Comparison of ENCODE assay signal across 28 mouse cellular contexts in the genomic region with DNA sequence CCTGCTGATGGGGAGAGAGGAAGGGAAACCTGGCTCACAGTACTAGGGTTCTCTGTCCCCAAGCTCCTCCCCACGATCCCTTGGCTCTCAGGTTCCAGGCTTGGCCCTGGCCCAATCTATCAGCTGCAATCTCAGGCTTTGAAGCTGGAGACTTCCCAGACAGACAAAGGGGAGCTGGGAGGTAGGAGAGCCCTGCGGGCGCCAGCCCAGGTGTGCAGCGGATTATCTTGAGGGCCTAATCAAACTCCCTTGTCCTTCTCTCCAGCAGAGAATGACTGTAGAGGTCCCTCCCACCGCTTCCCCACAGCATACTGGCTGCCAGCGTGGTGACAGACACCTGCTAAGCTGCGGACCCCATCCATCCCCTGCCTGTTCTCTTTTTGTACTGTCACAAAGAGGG.
A peak's percentile ranks its signal among the peaks of the same experiment; 100 is the strongest.
DNase-seq lines count a peak whose midpoint lies in the region; ATAC-seq lines count a peak whose summit lies in the region.
"Had no signal": no experiment of that assay in that cellular context is flagged by ENCODE, and none has a peak within 500 bp of the region (broad histone marks: within the 10 kb centered on the region; RNA-seq: fewer than 3 reads in every experiment).

No protein-coding gene starts in this region.

- no peaks in the 10 kb centered on the region for H3K27me3 ChIP-seq in midbrain, embryonic 16.5 days (ENCODE audit: control insufficient read depth, insufficient read depth, low read depth, low read length)
- H3K27me3 ChIP-seq in midbrain, embryonic 11.5 days (ENCODE audit: control insufficient read depth, insufficient read depth, low read length), result no peaks in the 10 kb centered on the region
- no peaks in the 10 kb centered on the region for H3K27me3 ChIP-seq in embryonic facial prominence, embryonic 14.5 days (replicated peaks; ENCODE audit: control insufficient read depth, insufficient read depth, low read length)
- H3K27me3 ChIP-seq in forebrain, embryonic 16.5 days (replicated peaks; ENCODE audit: control insufficient read depth, insufficient read depth, low read length), result no peaks in the 10 kb centered on the region
- H3K27me3 ChIP-seq: embryonic facial prominence, embryonic 13.5 days; hindbrain, embryonic 15.5 days; intestine, embryonic 15.5 days; limb, embryonic 12.5 days; liver, embryonic 13.5 days; neural tube, embryonic 13.5 days; stomach, embryonic 15.5 days had no signal

- no peak for ATAC-seq in midbrain, embryonic 16.5 days
- no peak for ATAC-seq in midbrain, embryonic 11.5 days (ENCODE audit: low FRiP score)
- peak; percentile 84 for ATAC-seq in embryonic facial prominence, embryonic 14.5 days (ENCODE audit: low read depth)
- ATAC-seq in forebrain, embryonic 16.5 days, result peak; percentile 38; the same call in 1 of the 2 replicates
- ATAC-seq in erythroblast, adult 5-6 weeks (replicated peaks; ENCODE audit: low FRiP score, poor library complexity, severe bottlenecking), result no peak
- ATAC-seq: CD4-positive, CD25-positive, alpha-beta regulatory T cell, adult 4 months; intestine, embryonic 15.5 days had no signal

- WGBS in midbrain, embryonic 16.5 days, result 8% methylated on average over 7 of the region's 7 CpGs
- 9% methylated on average over 7 of the region's 7 CpGs for WGBS in midbrain, embryonic 11.5 days
- WGBS in embryonic facial prominence, embryonic 14.5 days, result 7% methylated on average over 7 of the region's 7 CpGs
- WGBS in forebrain, embryonic 16.5 days, result 4% methylated on average over 7 of the region's 7 CpGs

- H3K4me1 ChIP-seq in midbrain, embryonic 16.5 days (ENCODE audit: control insufficient read depth, insufficient read depth, low read length), result peaks cover 13% of the 10 kb centered on the region
- no peaks in the 10 kb centered on the region for H3K4me1 ChIP-seq in midbrain, embryonic 11.5 days (ENCODE audit: control insufficient read depth, insufficient read depth, low read length)
- H3K4me1 ChIP-seq in embryonic facial prominence, embryonic 14.5 days (ENCODE audit: control insufficient read depth, insufficient read depth, low read length), result 0 out of 2 replicates have a peak, but pooled peaks cover 1% of the 10 kb centered on the region
- H3K4me1 ChIP-seq in forebrain, embryonic 16.5 days (replicated peaks; ENCODE audit: control insufficient read depth, insufficient read depth, low read length), result peaks cover 8% of the 10 kb centered on the region
- H3K4me1 ChIP-seq: liver, embryonic 13.5 days; stomach, embryonic 15.5 days had no signal

- no peaks in the 10 kb centered on the region for H3K36me3 ChIP-seq in midbrain, embryonic 16.5 days (ENCODE audit: control insufficient read depth, insufficient read depth, low read length)
- no peaks in the 10 kb centered on the region for H3K36me3 ChIP-seq in midbrain, embryonic 11.5 days (ENCODE audit: control insufficient read depth, insufficient read depth, low read length)
- no peaks in the 10 kb centered on the region for H3K36me3 ChIP-seq in embryonic facial prominence, embryonic 14.5 days (ENCODE audit: control insufficient read depth, insufficient read depth, low read length)
- no peaks in the 10 kb centered on the region for H3K36me3 ChIP-seq in forebrain, embryonic 16.5 days (ENCODE audit: control insufficient read depth, insufficient read depth)
- H3K36me3 ChIP-seq: embryonic facial prominence, embryonic 13.5 days; hindbrain, embryonic 15.5 days; intestine, embryonic 15.5 days; limb, embryonic 12.5 days; liver, embryonic 13.5 days; neural tube, embryonic 13.5 days; stomach, embryonic 15.5 days had no signal

- no peak overlapping the region for H3K27ac ChIP-seq in midbrain, embryonic 16.5 days (ENCODE audit: low read length)
- H3K27ac ChIP-seq in midbrain, embryonic 11.5 days (ENCODE audit: low read depth, low read length), result no peak overlapping the region
- H3K27ac ChIP-seq in embryonic facial prominence, embryonic 14.5 days (replicated peaks; ENCODE audit: low read depth, low read length), result no peak overlapping the region
- H3K27ac ChIP-seq in forebrain, embryonic 16.5 days (ENCODE audit: low read length), result no peak overlapping the region
- H3K27ac ChIP-seq: embryonic facial prominence, embryonic 13.5 days; heart, adult 2 months; hindbrain, embryonic 15.5 days; intestine, embryonic 15.5 days; limb, embryonic 12.5 days; liver, embryonic 13.5 days; neural tube, embryonic 13.5 days; stomach, embryonic 15.5 days had no signal

- peak; percentile 53 to 57 for DNase-seq in cerebellum, postnatal 10 days
- DNase-seq in cerebellum, adult 11 months, result no peak
- DNase-seq in midbrain, embryonic 11.5 days (ENCODE audit: low spot score, missing footprints), result no peak
- peak; percentile 58 for DNase-seq in embryonic facial prominence, embryonic 14.5 days (ENCODE audit: low spot score)
- DNase-seq in layer of hippocampus, adult 8-10 months (ENCODE audit: low spot score in 2 of 2), result no peak
- DNase-seq: cerebellum, adult 9-10 months; gastrocnemius, postnatal 14 days; heart, adult 2 months; heart, postnatal 4 days; kidney, adult 9 months; kidney, postnatal 14 days; liver, embryonic 13.5 days; lung, adult 2 months; lung, postnatal 14 days; midbrain, embryonic 14.5 days; right cerebral cortex, adult 18-20 months; thymus, postnatal 36 days had no signal

- no peaks in the 10 kb centered on the region for H3K9me3 ChIP-seq in midbrain, embryonic 16.5 days (replicated peaks; ENCODE audit: control insufficient read depth, low read length, poor library complexity, severe bottlenecking)
- no peaks in the 10 kb centered on the region for H3K9me3 ChIP-seq in midbrain, embryonic 11.5 days (ENCODE audit: control insufficient read depth, low read length)
- H3K9me3 ChIP-seq in embryonic facial prominence, embryonic 14.5 days (ENCODE audit: control insufficient read depth, low read length), result no peaks in the 10 kb centered on the region
- no peaks in the 10 kb centered on the region for H3K9me3 ChIP-seq in forebrain, embryonic 16.5 days (ENCODE audit: control insufficient read depth, low read length)
- H3K9me3 ChIP-seq: embryonic facial prominence, embryonic 13.5 days; hindbrain, embryonic 15.5 days; intestine, embryonic 15.5 days; limb, embryonic 12.5 days; liver, embryonic 13.5 days; neural tube, embryonic 13.5 days; stomach, embryonic 15.5 days had no signal

- H3K4me3 ChIP-seq in midbrain, embryonic 16.5 days (ENCODE audit: low read depth, low read length), result no peak overlapping the region
- H3K4me3 ChIP-seq in midbrain, embryonic 11.5 days (ENCODE audit: low read depth, low read length), result no peak overlapping the region
- H3K4me3 ChIP-seq in embryonic facial prominence, embryonic 14.5 days (ENCODE audit: low read depth, low read length), result no peak overlapping the region
- H3K4me3 ChIP-seq in forebrain, embryonic 16.5 days (replicated peaks; ENCODE audit: low read length), result no peak overlapping the region
- H3K4me3 ChIP-seq: embryonic facial prominence, embryonic 13.5 days; heart, adult 2 months; hindbrain, embryonic 15.5 days; intestine, embryonic 15.5 days; limb, embryonic 12.5 days; liver, embryonic 13.5 days; myocyte; neural tube, embryonic 13.5 days; stomach, embryonic 15.5 days had no signal

- peak overlapping the region; percentile 41 for H3K9ac ChIP-seq in midbrain, embryonic 16.5 days (ENCODE audit: low read depth, low read length)
- no peak overlapping the region for H3K9ac ChIP-seq in midbrain, embryonic 11.5 days (ENCODE audit: low read length)
- H3K9ac ChIP-seq in embryonic facial prominence, embryonic 14.5 days (ENCODE audit: low read depth, low read length), result no peak overlapping the region
- H3K9ac ChIP-seq in forebrain, embryonic 16.5 days (replicated peaks; ENCODE audit: low read depth, low read length), result no peak overlapping the region
- H3K9ac ChIP-seq: embryonic facial prominence, embryonic 13.5 days; hindbrain, embryonic 15.5 days; intestine, embryonic 15.5 days; limb, embryonic 12.5 days; liver, embryonic 13.5 days; neural tube, embryonic 13.5 days; stomach, embryonic 15.5 days had no signal

- no peak overlapping the region for H3K4me2 ChIP-seq in midbrain, embryonic 16.5 days (ENCODE audit: low read length)
- H3K4me2 ChIP-seq in midbrain, embryonic 11.5 days, result no peak overlapping the region
- no peak overlapping the region for H3K4me2 ChIP-seq in embryonic facial prominence, embryonic 14.5 days (ENCODE audit: low read depth, low read length)
- H3K4me2 ChIP-seq in forebrain, embryonic 16.5 days (ENCODE audit: low read length), result no peak overlapping the region
- H3K4me2 ChIP-seq: embryonic facial prominence, embryonic 13.5 days; hindbrain, embryonic 15.5 days; intestine, embryonic 15.5 days; limb, embryonic 12.5 days; liver, embryonic 13.5 days; neural tube, embryonic 13.5 days; stomach, embryonic 15.5 days had no signal

Comparison
In these comparisons a context has a peak if more than half of its experiments do, and no peak if none do; other contexts are left out.
1. DNase-seq: peak in cerebellum, postnatal 10 days (2 of 2) and embryonic facial prominence, embryonic 14.5 days (single experiment); none in cerebellum, adult 11 months (single experiment), midbrain, embryonic 11.5 days (single experiment) and layer of hippocampus, adult 8-10 months (0 of 2).
2. ATAC-seq: peak in embryonic facial prominence, embryonic 14.5 days (single experiment) and forebrain, embryonic 16.5 days (single experiment); none in midbrain, embryonic 16.5 days (single experiment), midbrain, embryonic 11.5 days (single experiment) and erythroblast, adult 5-6 weeks (single experiment).